Mouse (Mus musculus) hindbrain, embryonic 16.5 days (tissue): ENCODE data around the gene Jak2. TPM values are rescaled to one million over a fixed set of nuclear protein-coding genes. Genes with fewer than 3 reads are reported as not detected.

Experiments
- ATAC-seq: fragments of 200-750 bp; cut with Nextera tagmentation; 2 replicates; pipeline ENCODE4 v1.8.0; 2017; ENCODE audit warnings: moderate TSS enrichment, moderate library complexity
- H3K27ac ChIP-seq: fragments of 300-500 bp; sonication (generic); 2 replicates; pipeline ENCODE4 v1.5.1; 2014; ENCODE audit warnings: low read depth, mild to moderate bottlenecking, control low read depth, low read length, moderate library complexity
- H3K27me3 ChIP-seq: fragments of 300-500 bp; sonication (generic); replicated peaks from 2 replicates; pipeline ENCODE4 v1.6.1; 2014; ENCODE audit warnings: low read length; ENCODE audit not compliant: control insufficient read depth, insufficient read depth
- H3K36me3 ChIP-seq: fragments of 300-500 bp; sonication (generic); 2 replicates; pipeline ENCODE4 v1.6.1; 2014; ENCODE audit warnings: mild to moderate bottlenecking, low read length, moderate library complexity, mixed read lengths; ENCODE audit not compliant: control insufficient read depth, insufficient read depth
- H3K4me1 ChIP-seq: fragments of 300-500 bp; sonication (generic); 2 replicates; pipeline ENCODE4 v1.6.1; 2014; ENCODE audit warnings: low read depth, low read length; ENCODE audit not compliant: control insufficient read depth, insufficient read depth
- H3K4me2 ChIP-seq: fragments of 300-500 bp; sonication (generic); 2 replicates; pipeline ENCODE4 v1.6.1; 2014; ENCODE audit warnings: mild to moderate bottlenecking, low read length, control low read depth, moderate library complexity
- H3K4me3 ChIP-seq: fragments of 300-500 bp; sonication (generic); 2 replicates; pipeline ENCODE4 v1.5.1; 2014; ENCODE audit warnings: mild to moderate bottlenecking, low read length, control low read depth, moderate library complexity
- H3K9ac ChIP-seq: fragments of 300-500 bp; sonication (generic); 2 replicates; pipeline ENCODE4 v1.6.1; 2014; ENCODE audit warnings: low read depth, mild to moderate bottlenecking, control low read depth, low read length, moderate library complexity
- H3K9me3 ChIP-seq: fragments of 300-500 bp; sonication (generic); 2 replicates; pipeline ENCODE4 v1.6.1; 2014; ENCODE audit warnings: mild to moderate bottlenecking, low read length, moderate library complexity; ENCODE audit not compliant: control insufficient read depth
- WGBS: fragments of 180-500 bp; shearing (Covaris S2); extraction: QIAGEN DNeasy Blood & Tissue Kit; methylation state at CpG from one replicate; pipeline ENCODE4 v1.1.7; 2014; 5-methylcytosine and 5-hydroxymethylcytosine counted together
- polyA plus RNA-seq: library from polyadenylated mRNA; unstranded; fragments of >200 nt; fragmentation: Nextera tagmentation; extraction: Ambion mirVana; gene quantifications from 2 replicates; pipeline ENCODE4 v1.2.1, GENCODE M21; 2015

Gene Jak2
- polyA plus RNA-seq, 1 experiment from 2014 or later, result 6.2 TPM

GRCm38 (mm10) chr19:29361468-29362130, 110.0 kb downstream of the Jak2 start:
- peak; percentile 100 for ATAC-seq
- no peaks in the 10 kb centered on the region for H3K27me3 ChIP-seq

GRCm38 (mm10) chr19:29362173-29362930, 110.7 kb downstream of the Jak2 start:
- Histone ChIP-seq H3K4me2 (peak overlapping the region; percentile 71), H3K4me3 (peak overlapping the region; percentile 81), H3K9me3 (no peaks in the 10 kb centered on the region), H3K27ac (peak overlapping the region; percentile 69), H3K27me3 (no peaks in the 10 kb centered on the region), H3K9ac (peak overlapping the region; percentile 91), H3K4me1 (peaks cover 16% of the 10 kb centered on the region), H3K36me3 (no peaks in the 10 kb centered on the region)
- peak; percentile 45 for ATAC-seq
- 45% methylated on average over 13 of the region's 13 CpGs for WGBS

More at GRCm38 (mm10) chr19:29361468-29362130, 110.0 kb downstream of the Jak2 start:
- Histone ChIP-seq H3K4me3 (peak overlapping the region; percentile 81), H3K4me2 (peak overlapping the region; percentile 71), H3K9me3 (no peaks in the 10 kb centered on the region), H3K9ac (peak overlapping the region; percentile 91), H3K4me1 (peaks cover 15% of the 10 kb centered on the region), H3K36me3 (no peaks in the 10 kb centered on the region), H3K27ac (peak overlapping the region; percentile 82)
- WGBS, result 1% methylated on average over 33 of the region's 33 CpGs

Other genes starting within 250 kb of the Jak2 start
- gene Ak3, start 203.9 kb upstream of the Jak2 start, polyA plus RNA-seq, result 74.4 and 75.2 TPM in 2 replicates
- gene Rcl1, start 150.5 kb upstream of the Jak2 start, polyA plus RNA-seq, result 39.1 and 42.2 TPM in 2 replicates
- 1.4 and 2.3 TPM in 2 replicates for gene Insl6, start 73.5 kb downstream of the Jak2 start, polyA plus RNA-seq
- 3.5 and 4.6 TPM in 2 replicates for gene Rln1, start 82.8 kb downstream of the Jak2 start, polyA plus RNA-seq
- gene Plgrkt, start 115.6 kb downstream of the Jak2 start, polyA plus RNA-seq, result 66.4 and 71.9 TPM in 2 replicates
- gene Cd274, start 115.6 kb downstream of the Jak2 start, polyA plus RNA-seq, result 0.56 and 0.76 TPM in 2 replicates
- gene Pdcd1lg2, start 159.1 kb downstream of the Jak2 start, polyA plus RNA-seq, result 0.09 and 0.12 TPM in 2 replicates